Mouse (Mus musculus) thymus, adult 2 months (tissue): ENCODE data around the gene Evi5.

ENCODE experiments used
- CTCF ChIP-seq: fragments of 200-500 bp; IDR thresholded peaks from 2 replicates; pipeline ENCODE4 v1.5.1; 2012; ENCODE audit warnings: mild to moderate bottlenecking, control low read depth, low read length, moderate library complexity, borderline replicate concordance; ENCODE audit not compliant: control insufficient read depth, poor library complexity, insufficient read depth; ENCODE audit errors: extremely low read depth
- POLR2A ChIP-seq: fragments of 200-500 bp; IDR thresholded peaks from 2 replicates; pipeline ENCODE4 v1.6.1; 2012; ENCODE audit warnings: mild to moderate bottlenecking, low read length, control low read depth, moderate library complexity; ENCODE audit not compliant: control insufficient read depth, poor library complexity, insufficient read depth; ENCODE audit errors: extremely low read depth

DNA sequence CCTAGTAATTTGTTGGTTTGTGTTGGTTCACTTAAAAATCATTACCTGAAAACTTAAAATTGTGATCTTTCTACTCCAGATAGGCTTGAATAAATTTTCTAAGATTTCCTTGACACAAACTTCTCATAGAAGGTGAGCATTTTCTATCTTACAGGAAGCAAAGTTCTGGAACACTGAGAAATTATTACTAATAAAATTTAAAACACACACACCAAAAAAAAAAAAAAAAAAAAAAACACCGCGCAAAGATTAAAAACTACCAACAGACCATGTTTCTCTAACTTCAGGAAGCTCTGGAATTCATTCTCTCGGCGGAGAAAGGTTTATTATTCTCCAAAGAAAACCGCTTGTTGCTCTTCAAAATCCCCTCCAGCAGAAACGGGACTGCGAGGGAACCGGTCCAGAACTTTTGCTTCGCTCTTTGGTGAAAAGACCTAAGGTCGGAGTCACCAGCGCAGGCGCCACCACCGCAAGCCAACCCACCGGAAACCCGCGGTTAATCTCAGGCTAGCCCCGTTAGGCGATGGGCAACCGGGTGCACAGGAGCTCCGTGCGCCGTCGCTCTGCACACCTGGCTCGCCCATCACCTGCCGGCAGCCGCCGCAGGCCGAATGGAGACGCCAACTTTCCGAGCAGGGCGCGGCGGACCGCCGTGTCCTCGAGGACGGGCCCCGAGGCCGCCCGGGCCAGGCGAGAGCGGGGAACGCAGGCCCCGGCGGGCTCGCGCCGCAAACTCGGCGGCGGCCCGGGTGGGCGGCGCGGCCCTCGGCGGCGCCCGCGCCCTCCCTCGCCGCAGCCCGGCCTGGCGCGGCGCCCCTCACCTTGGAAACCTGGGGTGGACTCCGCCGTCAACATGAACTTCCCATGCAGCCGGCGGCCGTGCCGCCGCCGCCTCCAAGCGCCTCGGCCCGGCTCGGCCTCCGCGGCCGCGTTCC, 6.7 kb downstream of the Evi5 start:
- TF ChIP-seq CTCF, result no peak
- TF ChIP-seq POLR2A, result no peak
